Mouse (Mus musculus) adrenal gland, adult 2 months (tissue): ENCODE results near the gene Thap4. TPM values are rescaled to one million over a fixed set of nuclear protein-coding genes. Genes with fewer than 3 reads are reported as not detected.

Experiments used
- polyA plus RNA-seq: library from polyadenylated mRNA; depleted of rRNA; stranded (reverse); fragments of >200 nt; gene quantifications from 2 replicates; pipeline ENCODE4 v1.2.3, GENCODE M21; 2012; rRNA removed
- total RNA-seq, 2 experiments: library from RNA; stranded (reverse); gene quantifications; 2 replicates each; pipeline ENCODE4 v1.2.3; 2021

Gene Thap4
- total and polyA plus RNA-seq, 3 experiments, result 44.0 to 52.0 (median 49.2) TPM

Other genes starting within 250 kb of the Thap4 start
- 10 to 100 TPM; 17.0 to 21.7 TPM for gene Farp2, start 242.8 kb downstream of the Thap4 start, total RNA-seq
- 5.2 and 5.9 TPM in 2 replicates for gene Farp2, start 242.8 kb downstream of the Thap4 start, polyA plus RNA-seq
- 100 to 1,000 TPM; 115 to 140 TPM for gene Stk25, start 96.2 kb downstream of the Thap4 start, total RNA-seq
- 65.7 and 66.4 TPM in 2 replicates for gene Stk25, start 96.2 kb downstream of the Thap4 start, polyA plus RNA-seq
- gene Bok, start 69.2 kb downstream of the Thap4 start, total RNA-seq, result 10 to 100 TPM in 1 of 2 experiments, 1 to 10 TPM in 1; 8.9 to 16.4 TPM
- 54.5 and 93.1 TPM in 2 replicates for gene Bok, start 69.2 kb downstream of the Thap4 start, polyA plus RNA-seq
- 10 to 100 TPM; 73.5 to 87.9 TPM for gene Atg4b, start 3.4 kb downstream of the Thap4 start, total RNA-seq
- gene Atg4b, start 3.4 kb downstream of the Thap4 start, polyA plus RNA-seq, result 43.7 and 50.8 TPM in 2 replicates
- 10 to 100 TPM; 50.6 to 66.3 TPM for gene Dtymk, start 47.1 kb upstream of the Thap4 start, total RNA-seq
- gene Dtymk, start 47.1 kb upstream of the Thap4 start, polyA plus RNA-seq, result 43.2 and 44.5 TPM in 2 replicates
- gene Ing5, start 49.1 kb upstream of the Thap4 start, total RNA-seq, result 10 to 100 TPM; 14.8 to 19.1 TPM
- gene Ing5, start 49.1 kb upstream of the Thap4 start, polyA plus RNA-seq, result 4.3 and 4.6 TPM in 2 replicates
- gene D2hgdh, start 70.0 kb upstream of the Thap4 start, total RNA-seq, result 10 to 100 TPM; 45.2 to 57.5 TPM
- gene D2hgdh, start 70.0 kb upstream of the Thap4 start, polyA plus RNA-seq, result 28.8 and 29.6 TPM in 2 replicates
- not detected for gene Gal3st2, start 106.4 kb upstream of the Thap4 start, total RNA-seq
- 0.12 and 0.15 TPM in 2 replicates for gene Gal3st2, start 106.4 kb upstream of the Thap4 start, polyA plus RNA-seq
- under 1 TPM in 1 of 2 experiments, not detected in 1; 0.14 TPM for gene Gal3st2b, start 163.4 kb upstream of the Thap4 start, total RNA-seq
- gene Gal3st2b, start 163.4 kb upstream of the Thap4 start, polyA plus RNA-seq, result 0.12 TPM in 1 of 2 replicates, not detected in the other
- under 1 TPM; 0.09 to 0.17 TPM for gene Gal3st2c, start 235.6 kb upstream of the Thap4 start, total RNA-seq
- 0.01 TPM in 1 of 2 replicates, not detected in the other for gene Gal3st2c, start 235.6 kb upstream of the Thap4 start, polyA plus RNA-seq